Mouse (Mus musculus) heart, embryonic 15.5 days (tissue): ENCODE results near the gene Stambp. TPM values are rescaled to one million over a fixed set of nuclear protein-coding genes. Genes with fewer than 3 reads are reported as not detected.

Experiments used
- ATAC-seq: fragments of 200-750 bp; cut with Nextera tagmentation; replicated peaks from 2 replicates; pipeline ENCODE4 v1.8.0; 2017; ENCODE audit warnings: low read depth, moderate TSS enrichment; ENCODE audit not compliant: insufficient number of reproducible peaks, insufficient read depth, low FRiP score
- H3K27ac ChIP-seq: fragments of 300-500 bp; sonication (generic); 2 replicates; pipeline ENCODE4 v1.5.1; 2015; ENCODE audit warnings: mild to moderate bottlenecking, inconsistent platforms
- H3K27me3 ChIP-seq: fragments of 300-500 bp; sonication (generic); 2 replicates; pipeline ENCODE4 v1.6.1; 2015; ENCODE audit warnings: inconsistent platforms
- H3K36me3 ChIP-seq: fragments of 300-500 bp; sonication (generic); 2 replicates; pipeline ENCODE4 v1.6.1; 2015; ENCODE audit warnings: mild to moderate bottlenecking, inconsistent platforms
- H3K4me1 ChIP-seq: fragments of 300-500 bp; sonication (generic); replicated peaks from 2 replicates; pipeline ENCODE4 v1.6.1; 2015; ENCODE audit warnings: inconsistent platforms
- H3K4me2 ChIP-seq: fragments of 300-500 bp; sonication (generic); 2 replicates; pipeline ENCODE4 v1.6.1; 2015; ENCODE audit warnings: inconsistent platforms, mild to moderate bottlenecking, moderate library complexity
- H3K4me3 ChIP-seq: fragments of 300-500 bp; sonication (generic); 2 replicates; pipeline ENCODE4 v1.5.1; 2015; ENCODE audit warnings: mild to moderate bottlenecking, inconsistent platforms
- H3K9ac ChIP-seq: fragments of 300-500 bp; sonication (generic); 2 replicates; pipeline ENCODE4 v1.6.1; 2015; ENCODE audit warnings: mild to moderate bottlenecking, inconsistent platforms
- H3K9me3 ChIP-seq: fragments of 300-500 bp; sonication (generic); replicated peaks from 2 replicates; pipeline ENCODE4 v1.6.1; 2016; ENCODE audit warnings: inconsistent platforms
- WGBS: fragments of 180-500 bp; shearing (Covaris S2); methylation state at CpG from one replicate; pipeline ENCODE4 v1.1.7; 2015; ENCODE audit warnings: mixed read lengths; 5-methylcytosine and 5-hydroxymethylcytosine counted together
- polyA plus RNA-seq: library from polyadenylated mRNA; unstranded; fragments of >200 nt; fragmentation: Nextera tagmentation; extraction: Ambion mirVana; gene quantifications from 2 replicates; pipeline ENCODE4 v1.2.1, GENCODE M21; 2015

The Stambp gene
- polyA plus RNA-seq, 1 experiment from 2014 or later: 23.6 TPM

DNA sequence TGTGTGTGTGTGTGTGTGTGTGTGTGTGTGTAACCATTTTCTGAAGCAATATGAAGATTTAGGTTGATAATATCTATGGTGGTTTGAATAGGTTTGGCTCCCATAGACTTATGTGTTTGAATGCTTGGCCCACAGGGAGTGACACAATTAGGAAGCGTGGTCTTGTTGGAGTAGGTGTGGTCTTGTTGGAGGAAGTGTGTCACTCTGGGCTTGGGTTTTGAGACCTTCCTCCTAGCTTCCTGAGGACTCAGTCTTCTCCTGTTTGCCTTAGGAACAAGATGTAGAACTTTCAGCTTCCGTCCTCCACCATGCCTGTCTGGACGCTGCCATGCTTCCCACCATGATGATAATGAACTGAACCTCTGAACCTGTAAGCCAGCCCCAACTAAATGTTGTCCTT lies 53.9 kb downstream of the Stambp start:
- Histone ChIP-seq H3K36me3 (no peaks in the 10 kb centered on the region), H3K9me3 (no peaks in the 10 kb centered on the region), H3K4me2 (no peak overlapping the region), H3K27me3 (no peaks in the 10 kb centered on the region), H3K9ac (no peak overlapping the region), H3K27ac (no peak overlapping the region), H3K4me1 (peaks cover 7% of the 10 kb centered on the region; the same call in 1 of the 2 replicates), H3K4me3 (no peak overlapping the region)
- 85% methylated on average over 3 of the region's 3 CpGs for WGBS
- ATAC-seq: no peak

DNA sequence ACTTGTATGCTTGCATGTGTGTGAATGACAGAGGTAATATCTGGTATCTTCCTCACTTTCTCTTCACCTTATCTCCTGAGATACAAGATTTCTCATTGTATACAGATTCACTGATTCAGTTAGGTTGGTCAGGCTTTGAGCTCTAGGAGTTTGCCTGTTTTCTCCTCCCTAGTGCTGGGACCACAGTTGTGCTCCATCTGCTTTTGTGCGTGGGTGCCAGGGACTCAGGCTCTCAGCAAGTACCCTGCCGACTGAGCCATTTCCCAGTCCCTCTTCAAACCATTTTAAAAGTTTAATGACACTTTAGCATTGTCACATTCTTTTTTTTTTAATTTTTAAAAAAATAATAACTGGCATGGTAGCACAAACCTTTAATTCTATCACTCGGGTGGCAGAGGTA lies 57.4 kb downstream of the Stambp start:
- Histone ChIP-seq H3K27ac (no peak overlapping the region), H3K4me2 (no peak overlapping the region), H3K9ac (no peak overlapping the region), H3K27me3 (no peaks in the 10 kb centered on the region), H3K4me1 (no peaks in the 10 kb centered on the region), H3K36me3 (no peaks in the 10 kb centered on the region), H3K9me3 (no peaks in the 10 kb centered on the region), H3K4me3 (no peak overlapping the region)
- no peak for ATAC-seq
- WGBS: 70% methylated on average over 3 of the region's 3 CpGs

DNA sequence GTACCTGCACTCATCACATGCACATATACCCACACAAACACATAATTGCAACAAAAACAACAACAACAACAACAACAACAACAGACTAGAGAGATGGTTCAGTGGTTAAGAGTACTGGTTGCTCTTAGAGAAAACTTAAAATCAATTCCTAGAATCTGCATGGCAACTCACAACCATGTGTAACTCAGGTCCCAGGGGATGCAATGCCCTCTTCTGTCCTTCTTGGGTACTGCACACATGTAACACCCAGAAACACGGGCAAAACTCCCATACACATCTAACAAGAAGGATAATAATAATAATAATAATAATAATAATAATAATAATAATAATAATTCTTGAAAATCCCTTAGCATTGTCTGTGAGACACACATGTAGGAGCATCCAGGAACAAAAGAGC lies 60.0 kb downstream of the Stambp start:
- no peaks in the 10 kb centered on the region for H3K4me1 ChIP-seq
- no peaks in the 10 kb centered on the region for H3K36me3 ChIP-seq
- H3K4me3 ChIP-seq: no peak overlapping the region
- no peaks in the 10 kb centered on the region for H3K9me3 ChIP-seq
- H3K27ac ChIP-seq: no peak overlapping the region
- no peak overlapping the region for H3K9ac ChIP-seq
- H3K27me3 ChIP-seq: no peaks in the 10 kb centered on the region
- no peak overlapping the region for H3K4me2 ChIP-seq
- no peak for ATAC-seq
- WGBS: 27% methylated on average over 1 of the region's 1 CpGs

DNA sequence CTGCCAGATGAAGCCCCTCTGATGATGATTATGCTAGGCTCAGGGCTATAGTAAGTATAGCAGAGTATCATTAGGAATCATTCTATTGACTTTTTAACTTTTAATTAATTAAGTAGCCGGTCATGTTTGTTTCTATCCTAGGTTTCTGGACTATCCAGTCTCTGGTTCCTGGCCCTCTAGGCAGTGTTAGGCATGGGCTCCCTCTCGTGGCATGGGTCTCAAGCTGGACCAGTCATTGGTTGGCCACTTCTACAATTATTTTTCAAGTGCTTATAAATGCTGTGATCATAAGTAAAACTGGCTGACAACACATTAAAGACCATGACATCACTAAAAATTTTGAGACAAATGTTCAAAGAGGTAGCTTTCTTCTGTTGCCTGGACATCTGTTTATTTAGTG lies 62.3 kb downstream of the Stambp start:
- Histone ChIP-seq H3K27ac (no peak overlapping the region), H3K9me3 (no peaks in the 10 kb centered on the region), H3K9ac (no peak overlapping the region), H3K27me3 (no peaks in the 10 kb centered on the region), H3K4me2 (no peak overlapping the region), H3K4me1 (peaks cover 7% of the 10 kb centered on the region), H3K36me3 (no peaks in the 10 kb centered on the region), H3K4me3 (no peak overlapping the region)
- WGBS: 57% methylated on average over 2 of the region's 2 CpGs
- no peak for ATAC-seq

DNA sequence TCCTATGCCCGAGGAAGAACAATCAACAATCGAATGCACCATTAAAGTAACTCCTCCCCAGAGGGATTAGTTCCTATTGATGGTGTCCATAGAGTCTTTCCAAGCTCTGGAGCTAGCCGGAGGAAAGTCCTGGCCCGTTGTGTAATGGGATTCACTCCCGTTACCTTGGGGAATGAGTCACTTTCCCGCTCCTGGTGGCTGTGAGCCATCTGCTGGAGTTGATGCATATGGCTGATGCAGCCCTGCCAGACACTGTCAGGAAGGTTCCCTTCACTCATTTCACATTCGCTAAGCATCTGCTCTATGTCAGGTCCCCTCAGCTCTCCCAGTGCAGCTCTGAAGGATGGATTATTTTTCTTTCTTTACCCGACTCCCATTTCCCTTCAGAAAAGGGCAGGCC lies 63.1 kb downstream of the Stambp start:
- H3K36me3 ChIP-seq: no peaks in the 10 kb centered on the region
- H3K4me3 ChIP-seq: no peak overlapping the region
- no peaks in the 10 kb centered on the region for H3K9me3 ChIP-seq
- no peaks in the 10 kb centered on the region for H3K27me3 ChIP-seq
- no peak overlapping the region for H3K27ac ChIP-seq
- no peak overlapping the region for H3K9ac ChIP-seq
- ATAC-seq: no peak
- 33% methylated on average over 8 of the region's 8 CpGs for WGBS
- peaks cover 8% of the 10 kb centered on the region for H3K4me1 ChIP-seq
- H3K4me2 ChIP-seq: no peak overlapping the region

DNA sequence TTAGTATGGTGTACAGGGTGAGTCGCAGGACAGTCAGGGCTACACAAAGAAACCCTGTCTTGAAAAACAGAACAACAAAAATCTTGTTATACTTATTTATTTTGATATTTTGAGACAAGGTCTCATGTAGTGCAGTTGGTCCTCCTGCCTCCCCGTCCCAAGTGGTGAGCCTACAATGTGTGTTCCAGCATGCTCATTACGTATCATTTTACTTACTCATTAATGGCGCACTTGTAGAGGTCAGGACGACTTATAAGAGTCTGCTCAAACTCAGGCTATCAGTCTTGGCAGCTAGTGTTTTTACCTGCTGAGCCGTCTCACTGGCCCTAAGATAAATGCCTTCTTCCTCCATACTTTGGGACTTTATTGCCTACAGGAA lies 65.4 kb downstream of the Stambp start:
- Histone ChIP-seq H3K4me2 (peak overlapping the region; percentile 85), H3K4me1 (peaks cover 20% of the 10 kb centered on the region), H3K4me3 (peak overlapping the region; percentile 70), H3K36me3 (no peaks in the 10 kb centered on the region), H3K27me3 (no peaks in the 10 kb centered on the region), H3K9me3 (no peaks in the 10 kb centered on the region), H3K27ac (peak overlapping the region; percentile 97), H3K9ac (peak overlapping the region; percentile 36; the same call in 1 of the 2 replicates)
- ATAC-seq: no peak
- 25% methylated on average over 6 of the region's 6 CpGs for WGBS

DNA sequence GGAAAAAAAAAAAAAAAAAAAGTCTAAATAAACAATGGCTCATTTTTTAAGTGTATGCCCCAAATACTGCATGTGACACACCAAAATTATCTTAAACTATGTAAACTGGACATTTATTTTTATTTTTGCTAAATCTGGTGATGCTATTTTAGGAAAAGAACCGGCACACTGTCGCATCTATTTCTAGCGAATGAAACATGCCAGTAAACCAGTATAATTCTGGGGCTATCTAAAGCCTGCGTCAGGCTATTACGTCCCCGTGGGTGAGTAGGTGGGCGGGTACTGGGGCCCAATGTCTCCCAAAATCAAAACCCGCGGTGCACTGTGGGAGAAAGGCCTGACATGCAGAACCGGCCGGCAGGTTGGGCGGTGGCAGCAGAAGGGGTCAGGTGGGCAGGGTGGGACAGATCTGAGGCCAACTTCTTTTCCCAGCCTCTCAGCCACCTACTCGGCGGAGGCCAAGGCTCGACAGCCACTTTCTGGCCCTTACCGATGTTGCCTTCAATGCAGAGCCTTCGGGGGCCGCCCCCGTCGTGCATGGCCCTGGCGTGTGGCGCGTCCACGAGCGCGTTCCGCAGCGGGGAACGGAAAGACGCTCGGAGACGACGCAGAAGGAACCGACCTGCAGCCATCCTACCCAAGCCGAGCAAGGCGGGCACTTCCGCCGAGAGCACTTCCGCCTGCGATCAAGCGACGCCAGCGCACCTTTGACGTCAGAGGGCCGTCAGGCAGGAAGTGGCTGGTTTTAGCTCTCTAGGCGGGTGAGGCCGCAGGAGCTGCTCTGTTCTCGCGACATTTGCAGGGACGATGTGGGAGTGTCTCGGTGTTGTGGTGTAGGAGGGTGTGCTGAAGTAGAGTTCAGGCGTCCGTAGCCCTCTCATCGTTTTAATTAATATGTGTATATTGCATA lies 66.0 kb downstream of the Stambp start, which contains the start of gene Dguok:
Dguok (minus strand) TSS at position 712 of the 910 bp plus-strand sequence.
- under 1% methylated on average over 54 of the region's 54 CpGs for WGBS
- Histone ChIP-seq H3K9ac (peak within 1 kb of the TSS; percentile 83), H3K4me2 (peak within 1 kb of the TSS; percentile 85), H3K27ac (peak within 1 kb of the TSS; percentile 97), H3K4me3 (peak within 1 kb of the TSS; percentile 70), H3K36me3 (no peaks in the 10 kb centered on the region), H3K9me3 (no peaks in the 10 kb centered on the region), H3K4me1 (peaks cover 24% of the 10 kb centered on the region), H3K27me3 (no peaks in the 10 kb centered on the region)
- peak; percentile 98 for ATAC-seq

DNA sequence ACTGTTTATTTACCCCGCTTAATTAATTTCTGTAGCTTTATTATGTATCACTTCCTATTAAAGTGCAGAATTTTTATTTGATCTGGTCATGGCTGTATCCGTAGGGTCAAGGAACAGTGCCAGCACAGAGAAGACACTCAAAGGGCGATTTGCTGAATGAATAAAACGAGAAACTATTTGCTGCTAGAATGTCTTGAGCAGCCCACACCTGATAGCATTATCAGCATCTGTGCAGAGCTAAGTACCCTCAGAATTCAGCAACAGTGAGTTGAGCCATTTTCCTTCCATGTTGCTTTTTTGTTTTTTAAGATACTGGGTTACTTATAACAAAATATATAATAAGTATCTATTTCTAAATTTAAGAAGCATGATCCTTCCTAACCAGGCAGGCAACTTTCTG lies 67.0 kb downstream of the Stambp start:
- Histone ChIP-seq H3K9me3 (no peaks in the 10 kb centered on the region), H3K36me3 (peaks cover 1% of the 10 kb centered on the region; the same call in 1 of the 2 replicates), H3K27me3 (no peaks in the 10 kb centered on the region), H3K4me1 (peaks cover 24% of the 10 kb centered on the region), H3K4me2 (peak overlapping the region; percentile 85), H3K4me3 (0 out of 2 replicates have a peak overlapping the region, but pooled peaks have one; percentile 70), H3K9ac (no peak overlapping the region), H3K27ac (0 out of 2 replicates have a peak overlapping the region, but pooled peaks have one; percentile 97)
- WGBS: 85% methylated on average over 4 of the region's 4 CpGs
- no peak for ATAC-seq

DNA sequence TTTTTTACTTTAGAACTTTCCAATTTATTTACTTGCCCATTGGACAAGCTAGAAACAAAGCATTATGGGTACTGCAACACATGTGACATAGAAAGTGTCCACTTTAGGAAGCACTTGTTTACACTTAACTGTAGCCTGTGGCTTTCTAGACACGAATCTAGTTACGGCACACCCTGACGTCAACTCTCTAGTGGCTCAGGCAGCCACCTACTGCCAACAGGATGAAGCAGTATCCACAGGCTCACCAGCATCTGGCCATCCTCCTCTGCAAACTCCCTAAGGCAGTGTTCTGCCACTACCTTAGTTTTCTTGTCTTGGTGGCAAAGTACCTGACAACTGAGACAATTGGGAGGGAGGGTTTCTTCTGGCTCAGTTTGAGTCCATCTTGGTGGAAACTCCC lies 69.2 kb downstream of the Stambp start:
- no peak overlapping the region for H3K9ac ChIP-seq
- peaks cover 3% of the 10 kb centered on the region; the same call in 1 of the 2 replicates for H3K36me3 ChIP-seq
- WGBS: 72% methylated on average over 3 of the region's 3 CpGs
- H3K4me3 ChIP-seq: no peak overlapping the region
- H3K4me1 ChIP-seq: peaks cover 24% of the 10 kb centered on the region
- no peaks in the 10 kb centered on the region for H3K27me3 ChIP-seq
- no peak overlapping the region for H3K27ac ChIP-seq
- no peak for ATAC-seq
- no peaks in the 10 kb centered on the region for H3K9me3 ChIP-seq
- H3K4me2 ChIP-seq: no peak overlapping the region

DNA sequence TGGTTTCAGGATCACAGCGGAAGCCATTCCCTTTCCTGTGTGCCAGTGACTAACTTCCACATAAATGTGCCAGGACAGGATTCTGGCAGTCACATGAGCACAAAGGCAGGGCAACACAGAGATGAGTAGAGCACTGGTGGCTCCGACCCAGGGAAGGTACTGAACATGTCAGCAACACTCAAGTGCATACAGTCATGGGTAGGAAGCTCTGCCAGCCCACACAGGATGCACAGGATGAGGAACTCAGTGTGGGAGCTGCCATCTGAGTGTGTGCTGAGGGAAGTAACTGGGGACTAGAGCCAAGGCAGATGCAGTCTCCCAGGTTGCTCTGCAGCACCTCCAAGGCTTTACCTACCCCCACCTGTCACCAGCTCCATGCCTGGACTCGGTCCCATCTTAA lies 69.9 kb downstream of the Stambp start:
- Histone ChIP-seq H3K27ac (no peak overlapping the region), H3K27me3 (no peaks in the 10 kb centered on the region), H3K36me3 (peaks cover 3% of the 10 kb centered on the region; the same call in 1 of the 2 replicates), H3K9me3 (no peaks in the 10 kb centered on the region), H3K4me1 (peaks cover 29% of the 10 kb centered on the region), H3K4me3 (no peak overlapping the region), H3K9ac (no peak overlapping the region), H3K4me2 (no peak overlapping the region)
- 74% methylated on average over 3 of the region's 3 CpGs for WGBS
- no peak for ATAC-seq

DNA sequence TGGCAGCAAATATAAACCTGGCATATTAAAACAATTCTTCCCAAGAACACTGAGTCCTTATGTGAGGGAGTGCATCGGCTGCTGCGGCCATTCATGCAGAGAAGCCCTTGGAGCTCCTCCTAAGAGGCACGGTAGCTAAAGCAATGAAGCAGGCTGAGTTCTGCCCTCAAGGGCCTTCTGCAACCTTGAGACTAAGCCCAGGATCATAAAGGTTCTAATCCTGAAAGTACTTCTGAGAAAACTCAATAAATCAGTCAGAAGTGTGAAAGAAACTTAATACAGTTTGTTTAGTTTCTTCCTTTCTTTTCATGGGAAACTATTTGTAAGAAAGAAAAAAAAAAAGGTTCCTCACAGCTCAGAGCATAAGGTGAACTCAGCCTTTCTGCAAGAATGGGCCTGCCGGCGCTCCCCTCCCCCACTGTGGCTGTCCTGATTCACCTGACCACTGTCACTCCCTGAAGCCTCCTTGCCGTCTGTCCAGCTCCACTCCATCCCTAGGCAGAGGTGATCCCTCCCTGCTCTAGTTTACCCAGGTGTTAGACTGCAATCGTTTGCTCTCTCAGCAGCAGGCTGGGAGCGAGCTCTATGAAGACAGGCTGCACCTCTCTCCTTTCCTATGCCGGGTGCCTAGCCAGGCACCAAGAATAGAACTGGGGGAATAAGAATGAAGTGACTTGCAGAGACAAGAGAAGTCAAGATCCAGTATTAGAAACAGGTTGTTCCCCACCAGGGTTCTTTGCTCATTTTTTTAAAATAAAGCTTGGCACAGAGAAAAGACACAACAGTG lies 70.8 kb downstream of the Stambp start:
- ATAC-seq: no peak
- Histone ChIP-seq H3K27ac (no peak overlapping the region), H3K4me2 (no peak overlapping the region), H3K36me3 (peaks cover 3% of the 10 kb centered on the region; the same call in 1 of the 2 replicates), H3K9me3 (no peaks in the 10 kb centered on the region), H3K4me3 (no peak overlapping the region), H3K9ac (no peak overlapping the region), H3K27me3 (no peaks in the 10 kb centered on the region), H3K4me1 (peaks cover 39% of the 10 kb centered on the region)
- WGBS: 64% methylated on average over 9 of the region's 9 CpGs
